In genomic region chr3:30181807-30182481, GRCm38 (mm10) we compare ENCODE assay signal across 25 mouse cellular contexts.
DNase-seq lines count a peak whose midpoint lies in the region; ATAC-seq and TF ChIP-seq lines count a peak whose summit lies in the region.
"Had no signal": no experiment of that assay in that cellular context is flagged by ENCODE, and none has a peak within 500 bp of the region (broad histone marks: within the 10 kb centered on the region; RNA-seq: fewer than 3 reads in every experiment).

No protein-coding gene starts in this region.

- H3K4me1 ChIP-seq in lung, embryonic 15.5 days: peaks cover 25% of the 10 kb centered on the region
- H3K4me1 ChIP-seq in lung, adult 2 months (ENCODE audit: control insufficient read depth, insufficient read depth, low read length): no peaks in the 10 kb centered on the region; the same call in 1 of the 2 replicates
- H3K4me1 ChIP-seq: forebrain, embryonic 10.5 days; forebrain, embryonic 13.5 days; heart, embryonic 10.5 days; heart, embryonic 13.5 days; hindbrain, embryonic 12.5 days; hindbrain, embryonic 15.5 days had no signal

- 52% methylated on average over 8 of the region's 8 CpGs for WGBS in lung, embryonic 15.5 days
- WGBS in lung, adult 2 months: 73% methylated on average over 8 of the region's 8 CpGs

- no peaks in the 10 kb centered on the region for H3K9me3 ChIP-seq in lung, embryonic 15.5 days
- H3K9me3 ChIP-seq: forebrain, embryonic 10.5 days; forebrain, embryonic 13.5 days; heart, embryonic 10.5 days; heart, embryonic 13.5 days; hindbrain, embryonic 12.5 days; hindbrain, embryonic 15.5 days had no signal

- peak overlapping the region; percentile 11; the same call in 1 of the 2 replicates for H3K27ac ChIP-seq in lung, embryonic 15.5 days
- H3K27ac ChIP-seq: forebrain, embryonic 10.5 days; forebrain, embryonic 13.5 days; gastrocnemius, adult 2 months; heart, adult 2 months; heart, embryonic 10.5 days; heart, embryonic 13.5 days; hindbrain, embryonic 12.5 days; hindbrain, embryonic 15.5 days had no signal

- no peak overlapping the region for H3K4me3 ChIP-seq in lung, embryonic 15.5 days
- no peak overlapping the region for H3K4me3 ChIP-seq in lung, adult 2 months (replicated peaks; ENCODE audit: extremely low read depth, low read depth, low read length)
- H3K4me3 ChIP-seq: forebrain, embryonic 10.5 days; forebrain, embryonic 13.5 days; gastrocnemius, adult 2 months; heart, adult 2 months; heart, embryonic 10.5 days; heart, embryonic 13.5 days; hindbrain, embryonic 12.5 days; hindbrain, embryonic 15.5 days had no signal

- no peak for TF ChIP-seq CTCF in lung, adult 2 months (IDR thresholded peaks at IDR 0.05; ENCODE audit: insufficient read depth, low read length)

- TF ChIP-seq POLR2A in lung, adult 2 months (IDR thresholded peaks at IDR 0.05; ENCODE audit: borderline replicate concordance, extremely low read depth, low read depth, low read length): no peak

- no peak overlapping the region for H3K9ac ChIP-seq in lung, embryonic 15.5 days
- H3K9ac ChIP-seq: forebrain, embryonic 13.5 days; heart, embryonic 13.5 days; hindbrain, embryonic 12.5 days; hindbrain, embryonic 15.5 days had no signal

- ATAC-seq in lung, embryonic 15.5 days (ENCODE audit: borderline replicate concordance, extremely low read depth, low FRiP score, low TSS enrichment): peak; percentile 94
- ATAC-seq in megakaryocyte progenitor cell, adult 5-6 weeks (replicated peaks; ENCODE audit: poor library complexity): no peak
- ATAC-seq: activated CD4-positive, CD25-positive, alpha-beta regulatory T cell, adult 4 months; forebrain, embryonic 13.5 days; forebrain, embryonic 16.5 days had no signal

- no peaks in the 10 kb centered on the region for H3K27me3 ChIP-seq in lung, embryonic 15.5 days
- H3K27me3 ChIP-seq: forebrain, embryonic 13.5 days; heart, embryonic 13.5 days; hindbrain, embryonic 12.5 days; hindbrain, embryonic 15.5 days had no signal

- peak; percentile 2 to 12 for DNase-seq in cerebellum, postnatal 10 days
- DNase-seq in cerebellum, adult 8-10 months: no peak
- DNase-seq in lung, adult 2 months: no peak
- DNase-seq in lung, postnatal 25 days (ENCODE audit: low spot score): peak; percentile 24
- peak; percentile 4 for DNase-seq in skeletal muscle tissue, adult 2 months (ENCODE audit: low read depth, low spot score)
- no peak for DNase-seq in spleen, postnatal 36 days (ENCODE audit: low spot score in 2 of 2)
- DNase-seq: adrenal gland, adult 8-10 months; adrenal gland, postnatal 36 days; cerebellum, adult 18-20 months; cerebellum, adult 9-11 months; cerebellum, postnatal 36 days; embryo, embryonic 11 days; gastrocnemius, adult 2 months; gastrocnemius, postnatal 25 days; heart, adult 2 months had no signal

- no peaks in the 10 kb centered on the region for H3K36me3 ChIP-seq in lung, embryonic 15.5 days
- H3K36me3 ChIP-seq: forebrain, embryonic 10.5 days; heart, embryonic 10.5 days; heart, embryonic 13.5 days; hindbrain, embryonic 12.5 days; hindbrain, embryonic 15.5 days had no signal

- H3K4me2 ChIP-seq in lung, embryonic 15.5 days: no peak overlapping the region
- H3K4me2 ChIP-seq: forebrain, embryonic 13.5 days; heart, embryonic 13.5 days; hindbrain, embryonic 12.5 days; hindbrain, embryonic 15.5 days had no signal

Comparison
In these comparisons a context has a peak if more than half of its experiments do, and no peak if none do; other contexts are left out.
1. DNase-seq: peak in cerebellum, postnatal 10 days (2 of 2), lung, postnatal 25 days (single experiment) and skeletal muscle tissue, adult 2 months (single experiment); none in cerebellum, adult 8-10 months (single experiment), lung, adult 2 months (single experiment) and spleen, postnatal 36 days (0 of 2).